Mouse (Mus musculus) adrenal gland, postnatal 14 days (tissue): ENCODE measurements around the gene Olfr1124. TPM values are rescaled to one million over a fixed set of nuclear protein-coding genes. Genes with fewer than 3 reads are reported as not detected.
"Not testable (repeated sequence)": the region's sequence is repeated elsewhere in the genome, so short reads cannot be mapped to it uniquely, and the experiment has no call there.

Source experiments
- DNase-seq: peaks from one replicate; pipeline ENCODE4 v3.0.0; 2021; ENCODE audit warnings: mixed read lengths
- long read RNA-seq, 2 experiments: library from polyadenylated mRNA; stranded (forward); transcript quantifications; one replicate each; pipeline ENCODE4 v2.0.0; 2021
- total RNA-seq: library from RNA; stranded (reverse); gene quantifications from 2 replicates; pipeline ENCODE4 v1.2.3, GENCODE M21; 2021

Olfr1124 gene
- not detected in 2 replicates for total RNA-seq
- long read RNA-seq, experiment 1 = 0 reads
- long read RNA-seq, experiment 2 = 0 reads

DNA sequence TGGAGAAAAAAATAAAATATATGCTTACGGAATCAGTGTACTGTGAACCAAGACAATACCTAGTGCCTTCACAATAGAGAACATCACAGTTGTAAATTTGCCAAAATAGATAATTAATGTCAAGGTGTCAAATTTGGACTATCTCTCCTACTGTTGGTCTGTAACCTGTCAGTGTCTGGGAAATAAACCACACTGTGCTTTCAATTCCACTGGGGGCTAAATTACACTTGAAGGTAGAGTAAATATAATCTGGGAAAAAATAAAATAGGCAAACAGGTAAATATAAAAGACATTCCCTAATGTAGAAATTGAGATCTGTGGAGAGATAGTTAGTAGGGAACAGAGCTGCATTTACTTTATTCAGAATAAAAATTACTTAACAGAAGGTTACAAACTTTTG, at the start of gene Olfr1124:
Gene Olfr1124, plus strand, starts transcription at position 301 of the 400 bp plus-strand sequence.
- no peak for DNase-seq

DNA sequence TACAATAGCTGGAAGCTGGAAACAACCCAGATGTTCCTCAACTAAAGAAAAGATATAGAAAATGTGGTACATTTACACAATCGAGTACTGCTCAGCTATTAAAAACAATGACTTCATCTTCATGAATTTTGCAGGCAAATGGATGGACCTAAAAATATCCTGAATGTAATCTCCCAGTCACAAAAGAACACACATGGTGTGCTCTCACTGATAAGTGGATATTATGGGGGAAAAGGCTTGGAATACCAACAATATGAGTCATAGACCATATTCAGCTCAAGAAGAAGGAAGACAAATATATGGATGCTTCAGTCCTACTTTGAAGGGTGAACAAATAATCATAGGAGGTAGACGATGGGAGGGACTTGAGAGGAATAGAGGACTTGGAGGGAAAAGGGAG, 46.1 kb upstream of the Olfr1124 start:
- DNase-seq = no peak

DNA sequence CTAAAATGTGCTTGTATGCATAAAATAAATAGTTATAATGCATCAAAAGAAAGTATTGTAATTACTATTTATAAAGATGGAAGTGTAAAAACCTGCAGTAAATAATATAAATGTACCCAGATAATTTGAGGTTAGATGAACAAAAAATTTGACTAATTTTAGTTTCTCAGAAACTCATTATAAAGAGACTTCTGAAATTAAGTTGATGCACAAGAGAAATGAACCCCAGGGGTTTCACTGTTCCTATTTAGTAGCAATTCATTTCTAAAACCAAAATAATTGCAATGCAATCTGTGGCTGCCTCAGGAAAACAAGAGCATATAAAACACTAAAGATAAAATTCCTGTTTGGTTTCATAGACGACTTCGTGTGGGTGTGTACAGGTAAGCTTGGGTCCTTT, 44.5 kb upstream of the Olfr1124 start, which contains the start of gene Olfr1122:
Gene Olfr1122, plus strand, starts transcription at position 301 of the 400 bp plus-strand sequence.
- no peak for DNase-seq

DNA sequence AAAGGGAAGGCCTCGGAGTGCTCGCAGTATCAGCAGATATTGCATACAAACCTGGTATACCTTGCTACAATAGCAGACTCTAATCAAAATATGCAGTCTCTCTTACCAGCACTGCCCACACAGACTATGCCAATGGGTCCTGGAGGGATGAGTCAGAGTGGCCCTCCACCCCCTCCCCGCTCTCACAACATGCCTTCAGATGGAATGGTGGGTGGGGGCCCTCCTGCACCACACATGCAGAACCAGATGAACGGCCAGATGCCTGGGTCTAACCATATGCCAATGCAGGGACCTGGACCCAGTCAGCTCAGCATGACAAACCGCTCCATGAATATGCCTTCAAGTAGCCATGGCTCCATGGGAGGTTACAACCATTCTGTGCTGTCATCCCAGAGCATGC, 36.5 kb upstream of the Olfr1124 start:
- not testable (repeated sequence) for DNase-seq

DNA sequence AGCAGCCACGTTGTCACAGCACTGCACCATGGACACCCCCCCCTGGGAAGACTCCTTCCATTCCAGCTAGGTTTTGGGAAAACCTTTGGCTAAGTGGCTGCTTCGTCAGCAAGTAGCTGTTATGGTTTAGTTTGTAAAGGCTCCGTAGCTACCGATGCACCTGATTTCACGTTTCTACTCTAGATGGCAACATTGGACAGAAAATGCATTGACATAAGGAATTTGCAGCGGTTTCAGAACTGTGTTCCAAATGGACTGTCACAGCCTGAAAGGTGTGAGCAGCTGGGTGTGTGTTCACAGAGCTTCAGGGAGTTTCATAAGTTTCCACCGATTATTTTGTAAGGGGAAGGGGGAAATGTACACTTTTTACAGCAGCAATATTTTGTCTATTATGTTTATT, 35.4 kb upstream of the Olfr1124 start:
- not testable (repeated sequence) for DNase-seq

DNA sequence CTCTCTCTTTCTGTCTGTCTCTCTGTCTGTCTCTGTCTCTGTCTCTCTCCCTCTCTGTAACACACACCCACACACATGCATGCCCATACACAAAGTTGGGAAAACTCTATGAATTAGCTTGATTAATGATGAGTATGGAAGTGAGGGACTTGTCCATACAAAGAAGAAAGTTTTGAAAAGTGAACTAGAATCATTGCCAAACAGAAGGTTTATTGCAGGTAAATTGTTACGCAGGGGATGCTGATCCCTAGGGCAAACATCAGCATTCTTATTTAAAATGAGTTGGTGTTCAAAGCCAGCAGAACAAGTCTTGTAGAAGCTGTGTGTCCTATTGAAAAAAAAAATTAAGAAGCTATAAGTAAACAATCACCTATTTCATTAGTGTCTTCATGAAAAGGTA, 13.7 kb upstream of the Olfr1124 start, which contains the start of gene Olfr1123:
Gene Olfr1123, plus strand, starts transcription at position 301 of the 400 bp plus-strand sequence.
- no peak for DNase-seq

DNA sequence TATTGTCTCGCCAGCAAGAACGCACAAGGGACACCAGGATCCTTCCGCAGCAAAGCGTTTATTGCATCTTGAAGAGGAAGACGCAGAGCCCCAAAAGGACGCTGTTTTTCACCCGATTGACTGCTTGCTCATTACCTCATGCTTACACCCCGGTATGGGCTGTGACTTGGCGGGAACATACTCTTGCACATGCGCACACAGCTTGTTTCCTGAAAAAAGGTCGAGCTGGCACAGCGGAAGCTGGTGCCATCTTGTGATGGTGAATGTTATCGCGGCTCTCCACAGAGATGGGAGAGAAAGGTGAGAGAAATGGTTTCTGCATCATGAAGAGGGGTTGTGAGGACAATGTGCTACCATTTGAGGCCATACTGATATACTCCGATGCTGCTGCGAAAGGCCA, 7.7 kb downstream of the Olfr1124 start:
- DNase-seq = no peak

DNA sequence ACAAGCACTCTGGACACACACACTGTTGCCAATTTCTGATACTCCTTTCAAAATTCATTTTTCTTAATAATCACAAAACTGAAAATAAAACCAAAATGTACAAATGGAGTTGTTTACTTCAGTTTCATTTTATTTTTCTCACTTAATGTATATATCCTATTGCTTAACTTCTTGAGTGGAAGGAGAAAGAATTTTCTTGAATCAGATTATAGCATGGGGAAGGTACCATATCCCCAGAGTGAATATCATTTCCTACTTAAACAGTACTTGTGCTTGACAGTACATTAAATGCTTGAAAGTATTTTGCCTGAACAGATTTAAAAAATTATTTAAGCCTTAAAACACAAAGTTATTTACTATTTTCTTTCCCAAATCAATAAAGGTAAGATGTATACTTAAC, 23.6 kb downstream of the Olfr1124 start, which contains the start of gene Olfr1126:
Gene Olfr1126, plus strand, starts transcription at position 301 of the 400 bp plus-strand sequence.
- no peak for DNase-seq

DNA sequence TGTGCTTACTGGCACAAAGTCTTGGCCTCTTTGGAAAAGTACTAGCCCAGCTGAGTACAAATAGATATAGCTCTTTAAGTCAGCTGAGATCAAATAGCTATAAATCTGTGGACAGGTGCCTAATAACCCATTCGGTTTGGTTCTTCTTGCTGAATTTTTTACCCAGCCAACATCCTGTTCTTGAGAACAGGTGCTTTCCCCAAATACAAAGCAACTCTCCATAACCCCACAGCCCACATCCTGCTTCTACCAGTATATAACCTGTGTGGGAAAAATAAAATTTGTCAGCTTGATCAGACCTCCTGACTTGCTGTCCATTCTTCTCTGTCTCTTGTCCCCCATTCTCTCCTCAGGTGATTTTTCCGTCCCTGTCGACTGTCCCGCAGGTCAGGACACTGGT, 31.7 kb downstream of the Olfr1124 start:
- no peak for DNase-seq

DNA sequence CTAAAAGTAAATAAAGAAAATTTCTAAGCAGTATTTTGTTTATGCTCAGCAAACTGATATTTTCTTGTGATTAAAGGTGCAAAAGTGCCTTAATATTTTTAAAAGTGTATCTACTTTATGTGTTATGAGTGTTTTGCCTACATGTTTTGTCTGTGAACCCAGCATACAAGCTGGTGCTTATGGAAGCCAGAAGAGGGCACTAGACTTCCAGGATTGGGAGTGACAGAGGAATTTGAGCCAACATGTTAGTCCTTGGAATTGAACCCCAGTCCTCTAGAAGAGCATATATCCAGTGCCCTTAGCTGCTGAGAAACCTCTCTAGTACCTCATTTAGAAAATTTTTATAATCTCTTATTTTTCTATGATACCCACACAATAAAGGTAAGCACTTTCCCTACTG, 50.1 kb downstream of the Olfr1124 start:
- DNase-seq = no peak

DNA sequence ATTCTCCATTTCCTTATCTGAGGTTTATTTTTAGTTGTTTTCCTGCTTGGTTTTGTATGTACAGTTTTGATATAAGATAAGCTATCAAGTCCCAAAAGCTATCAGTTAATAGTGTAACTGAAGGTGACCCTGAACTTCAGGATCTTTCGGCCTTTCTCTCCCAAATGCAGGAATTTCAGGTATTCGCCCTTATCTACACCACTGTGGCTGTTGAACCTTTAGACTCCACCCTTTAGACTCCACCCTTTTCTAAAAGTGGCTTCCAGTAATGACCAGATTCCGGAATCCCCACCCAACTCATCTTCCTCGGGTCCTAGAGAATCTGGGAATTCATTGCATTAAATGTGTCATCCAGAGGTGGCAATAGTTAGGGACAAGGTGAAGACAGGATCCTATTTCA, 51.1 kb downstream of the Olfr1124 start:
- no peak for DNase-seq

DNA sequence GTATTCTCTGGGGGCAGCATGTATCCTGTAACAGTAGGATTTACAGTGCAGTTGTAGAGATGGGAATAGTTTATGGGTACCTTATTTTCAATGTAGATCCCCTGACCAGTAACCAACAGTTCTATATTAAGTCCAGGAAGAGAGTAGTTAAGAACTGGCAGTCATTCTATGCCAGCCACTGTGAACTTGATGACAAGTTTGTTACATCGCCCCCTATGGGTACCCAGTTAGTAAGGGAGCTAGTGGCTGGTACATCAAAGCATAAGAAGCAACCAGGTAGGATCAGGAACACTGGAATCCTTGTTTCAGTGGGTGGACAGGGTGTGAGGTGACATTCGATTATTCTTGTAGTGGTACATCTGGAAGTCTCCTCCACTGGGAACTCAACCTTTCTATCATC, 52.2 kb downstream of the Olfr1124 start:
- DNase-seq = no peak

Other genes starting within 250 kb of the Olfr1124 start
- not detected in 2 replicates for gene Olfr1112, start 242.5 kb upstream of the Olfr1124 start, total RNA-seq
- gene Olfr1113, start 221.3 kb upstream of the Olfr1124 start, total RNA-seq = not detected in 2 replicates
- not detected in 2 replicates for gene Olfr1115, start 182.3 kb upstream of the Olfr1124 start, total RNA-seq
- gene Olfr1116, start 162.7 kb upstream of the Olfr1124 start, total RNA-seq = not detected in 2 replicates
- gene Olfr1118, start 122.7 kb upstream of the Olfr1124 start, total RNA-seq = not detected in 2 replicates
- not detected in 2 replicates for gene Olfr1120, start 75.5 kb upstream of the Olfr1124 start, total RNA-seq
- gene Olfr1121, start 60.4 kb upstream of the Olfr1124 start, total RNA-seq = not detected in 2 replicates
- not detected in 2 replicates for gene Olfr1122, start 44.4 kb upstream of the Olfr1124 start, total RNA-seq
- gene Olfr1123, start 13.6 kb upstream of the Olfr1124 start, total RNA-seq = not detected in 2 replicates
- gene Olfr1126, start 23.7 kb downstream of the Olfr1124 start, total RNA-seq = not detected in 2 replicates
- gene Pramel7, start 66.8 kb downstream of the Olfr1124 start, total RNA-seq = not detected in 2 replicates
- gene Pramel6, start 76.3 kb downstream of the Olfr1124 start, total RNA-seq = not detected in 2 replicates
- not detected in 2 replicates for gene Olfr153, start 101.5 kb downstream of the Olfr1124 start, total RNA-seq
- gene Olfr1128, start 115.3 kb downstream of the Olfr1124 start, total RNA-seq = not detected in 2 replicates
- gene Olfr1129, start 143.6 kb downstream of the Olfr1124 start, total RNA-seq = not detected in 2 replicates
- gene Olfr1130, start 175.9 kb downstream of the Olfr1124 start, total RNA-seq = not detected in 2 replicates
- not detected in 2 replicates for gene Olfr1131, start 196.8 kb downstream of the Olfr1124 start, total RNA-seq
- gene Olfr1132, start 207.3 kb downstream of the Olfr1124 start, total RNA-seq = not detected in 2 replicates
- gene Olfr1133, start 217.1 kb downstream of the Olfr1124 start, total RNA-seq = not detected in 2 replicates
- gene Olfr1134, start 228.2 kb downstream of the Olfr1124 start, total RNA-seq = not detected in 2 replicates
- gene Olfr1135, start 243.4 kb downstream of the Olfr1124 start, total RNA-seq = not detected in 2 replicates